Mouse (Mus musculus): ENCODE results near the gene Myo10. TPM values are rescaled to one million over a fixed set of nuclear protein-coding genes. Genes with fewer than 3 reads are reported as not detected.

Myo10 gene
- polyA plus RNA-seq, 1 experiment from 2014 or later = 7.1 TPM

- H3K4me3 ChIP-seq = no peak overlapping the region
- H3K4me1 ChIP-seq = peaks cover 5% of the 10 kb centered on the region; the same call in 1 of the 2 replicates
- H3K27me3 ChIP-seq (replicated peaks) = no peaks in the 10 kb centered on the region
- 73% methylated on average over 5 of the region's 5 CpGs for WGBS (ENCODE audit: insufficient replicate concordance)
- no peak overlapping the region for H3K4me2 ChIP-seq
- 0 out of 2 replicates have a peak, but pooled peaks have one; percentile 18 for ATAC-seq
- H3K9me3 ChIP-seq (replicated peaks) = no peaks in the 10 kb centered on the region
- peak overlapping the region; percentile 26; the same call in 1 of the 2 replicates for H3K27ac ChIP-seq
- no peaks in the 10 kb centered on the region for H3K36me3 ChIP-seq
- no peak overlapping the region for H3K9ac ChIP-seq
Observed at GRCm38 (mm10) chr15:25589916-25590315, 32.4 kb upstream of the Myo10 start.

- WGBS (ENCODE audit: insufficient replicate concordance) = 73% methylated on average over 7 of the region's 7 CpGs
Observed at GRCm38 (mm10) chr15:25590891-25591290, 31.4 kb upstream of the Myo10 start.

GRCm38 (mm10) chr15:25591964-25592363 lies 30.4 kb upstream of the Myo10 start:
- H3K4me2 ChIP-seq = no peak overlapping the region
- H3K27me3 ChIP-seq (replicated peaks) = no peaks in the 10 kb centered on the region
- ATAC-seq = no peak
- no peaks in the 10 kb centered on the region for H3K36me3 ChIP-seq
- H3K27ac ChIP-seq = no peak overlapping the region
- no peak overlapping the region for H3K9ac ChIP-seq
- no peaks in the 10 kb centered on the region for H3K9me3 ChIP-seq (replicated peaks)
- peaks cover 5% of the 10 kb centered on the region; the same call in 1 of the 2 replicates for H3K4me1 ChIP-seq
- 47% methylated on average over 4 of the region's 4 CpGs for WGBS (ENCODE audit: insufficient replicate concordance)
- no peak overlapping the region for H3K4me3 ChIP-seq

More at GRCm38 (mm10) chr15:25590891-25591290, 31.4 kb upstream of the Myo10 start:
- Histone ChIP-seq H3K9me3 (replicated peaks) (no peaks in the 10 kb centered on the region), H3K36me3 (no peaks in the 10 kb centered on the region), H3K27ac (no peak overlapping the region), H3K4me1 (peaks cover 5% of the 10 kb centered on the region; the same call in 1 of the 2 replicates), H3K4me3 (no peak overlapping the region), H3K4me2 (no peak overlapping the region), H3K27me3 (replicated peaks) (no peaks in the 10 kb centered on the region), H3K9ac (no peak overlapping the region)
- no peak for ATAC-seq

DNA sequence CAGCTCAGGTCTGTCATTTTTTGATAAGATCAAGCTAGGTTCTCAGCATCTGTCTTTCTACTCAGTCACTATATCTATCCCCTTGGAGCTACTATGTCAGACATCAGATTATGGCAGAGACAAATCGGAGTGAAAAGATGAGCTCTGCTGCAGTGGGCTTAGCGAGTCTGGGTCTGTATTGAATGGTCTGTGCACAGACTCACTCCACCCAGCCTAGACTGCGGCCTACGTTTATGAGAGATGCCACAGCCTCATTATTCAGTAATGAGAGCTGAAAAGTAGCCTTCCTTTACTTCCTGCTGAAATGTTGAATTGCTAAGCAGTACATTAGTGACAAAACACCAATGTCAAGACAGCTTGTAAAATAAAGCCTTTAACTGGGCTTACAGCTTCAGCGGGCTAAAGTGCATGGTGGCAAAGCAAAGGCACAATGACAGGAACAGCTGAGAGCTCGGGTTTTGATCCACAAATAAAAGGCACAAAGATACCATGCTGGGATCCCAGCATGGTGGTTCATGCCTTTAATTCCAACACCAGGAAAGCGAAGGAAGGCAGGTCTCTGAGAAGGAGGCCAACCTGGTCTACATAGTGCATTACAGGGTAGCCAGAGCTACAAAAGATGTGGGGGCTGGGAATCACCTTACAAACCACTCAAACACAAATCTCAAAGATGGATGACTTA lies 28.7 kb upstream of the Myo10 start:
- no peak for ATAC-seq
- WGBS (ENCODE audit: insufficient replicate concordance) = 73% methylated on average over 7 of the region's 7 CpGs
- no peaks in the 10 kb centered on the region for H3K27me3 ChIP-seq (replicated peaks)
- no peaks in the 10 kb centered on the region for H3K36me3 ChIP-seq
- H3K9ac ChIP-seq = no peak overlapping the region
- no peak overlapping the region for H3K4me3 ChIP-seq
- no peak overlapping the region for H3K4me2 ChIP-seq
- no peaks in the 10 kb centered on the region for H3K9me3 ChIP-seq (replicated peaks)
- peaks cover 5% of the 10 kb centered on the region; the same call in 1 of the 2 replicates for H3K4me1 ChIP-seq
- H3K27ac ChIP-seq = no peak overlapping the region

- Histone ChIP-seq H3K4me1 (no peaks in the 10 kb centered on the region), H3K36me3 (no peaks in the 10 kb centered on the region), H3K4me3 (no peak overlapping the region), H3K27me3 (replicated peaks) (no peaks in the 10 kb centered on the region; the same call in 1 of the 2 replicates), H3K27ac (no peak overlapping the region), H3K4me2 (no peak overlapping the region), H3K9me3 (replicated peaks) (no peaks in the 10 kb centered on the region), H3K9ac (no peak overlapping the region)
- no peak for ATAC-seq
- 73% methylated on average over 5 of the region's 5 CpGs for WGBS (ENCODE audit: insufficient replicate concordance)
Observed at GRCm38 (mm10) chr15:25598313-25598712, 24.0 kb upstream of the Myo10 start.

GRCm38 (mm10) chr15:25602306-25602705 lies 20.0 kb upstream of the Myo10 start:
- Histone ChIP-seq H3K27me3 (replicated peaks) (no peaks in the 10 kb centered on the region; the same call in 1 of the 2 replicates), H3K4me1 (peaks cover 6% of the 10 kb centered on the region; the same call in 1 of the 2 replicates)
- no peak for ATAC-seq

DNA sequence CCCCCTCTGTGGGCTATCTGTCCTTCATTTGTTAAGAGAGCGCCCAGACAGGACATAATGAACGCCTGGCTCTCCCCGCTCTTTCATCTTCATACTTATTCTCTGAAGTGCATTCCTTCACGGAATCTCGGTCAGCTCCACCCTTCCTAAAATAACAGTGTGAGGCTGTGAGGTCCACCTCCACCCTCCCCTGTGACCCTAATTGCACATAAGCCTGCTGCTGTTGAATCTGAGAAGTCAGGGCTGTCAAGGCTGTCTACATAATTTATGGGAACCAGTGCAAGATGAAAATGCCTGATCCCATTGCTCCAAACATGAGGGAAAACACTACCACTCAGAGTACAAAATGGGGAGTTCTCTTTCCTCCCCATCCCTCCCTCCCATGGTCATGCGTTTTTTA lies 19.0 kb upstream of the Myo10 start:
- Histone ChIP-seq H3K9ac (no peak overlapping the region), H3K4me2 (no peak overlapping the region), H3K27ac (no peak overlapping the region), H3K4me3 (no peak overlapping the region), H3K36me3 (no peaks in the 10 kb centered on the region), H3K9me3 (replicated peaks) (no peaks in the 10 kb centered on the region), H3K4me1 (peaks cover 16% of the 10 kb centered on the region), H3K27me3 (replicated peaks) (no peaks in the 10 kb centered on the region; the same call in 1 of the 2 replicates)
- ATAC-seq = no peak
- WGBS (ENCODE audit: insufficient replicate concordance) = 64% methylated on average over 6 of the region's 6 CpGs

More at GRCm38 (mm10) chr15:25602306-25602705, 20.0 kb upstream of the Myo10 start:
- Histone ChIP-seq H3K9me3 (replicated peaks) (no peaks in the 10 kb centered on the region), H3K4me3 (no peak overlapping the region), H3K9ac (no peak overlapping the region), H3K4me2 (no peak overlapping the region), H3K36me3 (no peaks in the 10 kb centered on the region), H3K27ac (no peak overlapping the region)
- WGBS (ENCODE audit: insufficient replicate concordance) = 60% methylated on average over 8 of the region's 8 CpGs

DNA sequence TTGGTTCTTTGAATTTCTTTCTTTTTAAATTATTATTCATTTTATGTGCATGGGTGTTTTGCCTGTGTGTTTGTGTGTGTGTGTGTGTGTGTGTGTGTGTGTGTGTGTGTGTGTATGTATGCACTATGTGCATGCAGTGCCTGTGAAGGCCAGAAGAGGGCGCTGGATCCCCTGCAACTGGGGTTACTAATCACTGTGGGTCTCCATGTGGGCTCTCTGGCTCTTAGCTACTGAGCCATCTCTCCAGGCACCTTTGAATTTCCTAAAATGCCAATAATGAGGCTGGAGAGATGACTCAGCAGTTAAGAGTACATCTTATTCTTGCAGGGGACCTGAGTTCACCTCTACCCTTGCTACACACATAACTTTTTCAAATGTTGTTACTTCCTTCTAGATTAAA lies 18.1 kb upstream of the Myo10 start:
- no peak overlapping the region for H3K9ac ChIP-seq
- no peaks in the 10 kb centered on the region for H3K9me3 ChIP-seq (replicated peaks)
- H3K27me3 ChIP-seq (replicated peaks) = no peaks in the 10 kb centered on the region; the same call in 1 of the 2 replicates
- 45% methylated on average over 1 of the region's 1 CpGs for WGBS (ENCODE audit: insufficient replicate concordance)
- ATAC-seq = no peak
- no peak overlapping the region for H3K4me2 ChIP-seq
- peaks cover 26% of the 10 kb centered on the region for H3K4me1 ChIP-seq
- H3K4me3 ChIP-seq = no peak overlapping the region
- no peaks in the 10 kb centered on the region for H3K36me3 ChIP-seq
- no peak overlapping the region for H3K27ac ChIP-seq

DNA sequence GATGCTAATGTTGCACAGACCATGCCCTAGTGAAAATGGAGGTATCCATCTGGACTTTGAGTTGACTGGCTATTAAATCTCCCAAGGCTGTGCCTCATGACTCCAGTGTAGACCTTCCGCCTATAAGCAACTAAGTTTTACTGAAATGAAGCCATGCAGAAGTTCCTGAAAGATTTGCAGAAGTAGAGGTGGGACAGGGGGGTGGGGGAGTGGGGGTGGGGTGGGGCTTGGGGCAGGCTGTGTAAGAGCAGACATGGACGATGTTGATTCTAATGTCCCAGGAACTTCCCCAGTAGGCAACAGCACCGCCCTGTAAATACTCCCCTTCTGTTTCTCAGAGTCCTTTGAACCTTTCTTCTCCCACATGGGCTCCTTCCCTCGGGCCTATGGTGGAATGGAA lies 16.9 kb upstream of the Myo10 start:
- no peaks in the 10 kb centered on the region; the same call in 1 of the 2 replicates for H3K27me3 ChIP-seq (replicated peaks)
- H3K4me1 ChIP-seq = peaks cover 35% of the 10 kb centered on the region
- no peak overlapping the region for H3K4me3 ChIP-seq
- no peak overlapping the region for H3K27ac ChIP-seq
- no peaks in the 10 kb centered on the region for H3K36me3 ChIP-seq
- no peak for ATAC-seq
- no peaks in the 10 kb centered on the region for H3K9me3 ChIP-seq (replicated peaks)
- 41% methylated on average over 4 of the region's 4 CpGs for whole genome bisulfite sequencing (ENCODE audit: insufficient replicate concordance)
- no peak overlapping the region for H3K4me2 ChIP-seq
- H3K9ac ChIP-seq = no peak overlapping the region

DNA sequence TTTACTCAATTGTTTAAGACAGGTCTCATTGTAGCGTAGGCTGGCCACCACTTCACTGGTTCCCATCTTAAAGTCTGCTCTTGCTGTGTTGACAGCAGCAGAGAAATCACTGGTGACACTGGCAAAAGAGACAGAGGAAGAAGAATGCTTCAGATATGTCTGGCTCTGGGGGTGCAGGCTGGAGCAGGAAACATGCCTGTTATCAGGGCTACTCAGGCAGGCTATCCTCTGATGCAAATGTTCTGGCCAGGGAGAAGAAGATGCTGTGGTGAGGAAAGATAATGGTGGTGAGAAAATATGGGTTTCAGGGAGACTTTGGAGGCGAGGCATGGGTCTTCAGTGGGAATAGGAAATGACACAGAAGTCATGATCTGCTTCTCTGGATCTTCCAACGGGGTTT lies 13.6 kb upstream of the Myo10 start:
- no peak overlapping the region for H3K4me3 ChIP-seq
- peak overlapping the region; percentile 7; the same call in 1 of the 2 replicates for H3K9ac ChIP-seq
- ATAC-seq = peak; percentile 88
- peaks cover 41% of the 10 kb centered on the region for H3K4me1 ChIP-seq
- WGBS (ENCODE audit: insufficient replicate concordance) = 7% methylated on average over 3 of the region's 3 CpGs
- H3K9me3 ChIP-seq (replicated peaks) = no peaks in the 10 kb centered on the region
- H3K27ac ChIP-seq = peak overlapping the region; percentile 20; the same call in 1 of the 2 replicates
- H3K4me2 ChIP-seq = peak overlapping the region; percentile 58
- no peaks in the 10 kb centered on the region for H3K36me3 ChIP-seq
- H3K27me3 ChIP-seq (replicated peaks) = peaks cover 9% of the 10 kb centered on the region; the same call in 1 of the 2 replicates

- Histone ChIP-seq H3K27me3 (replicated peaks) (peaks cover 9% of the 10 kb centered on the region; the same call in 1 of the 2 replicates), H3K4me2 (peak overlapping the region; percentile 58), H3K9me3 (replicated peaks) (no peaks in the 10 kb centered on the region), H3K9ac (no peak overlapping the region), H3K36me3 (no peaks in the 10 kb centered on the region), H3K4me3 (no peak overlapping the region), H3K4me1 (peaks cover 41% of the 10 kb centered on the region), H3K27ac (peak overlapping the region; percentile 17; the same call in 1 of the 2 replicates)
- WGBS (ENCODE audit: insufficient replicate concordance) = 4% methylated on average over 10 of the region's 10 CpGs
- ATAC-seq = peak; percentile 71
Observed at GRCm38 (mm10) chr15:25609253-25609652, 13.1 kb upstream of the Myo10 start.

DNA sequence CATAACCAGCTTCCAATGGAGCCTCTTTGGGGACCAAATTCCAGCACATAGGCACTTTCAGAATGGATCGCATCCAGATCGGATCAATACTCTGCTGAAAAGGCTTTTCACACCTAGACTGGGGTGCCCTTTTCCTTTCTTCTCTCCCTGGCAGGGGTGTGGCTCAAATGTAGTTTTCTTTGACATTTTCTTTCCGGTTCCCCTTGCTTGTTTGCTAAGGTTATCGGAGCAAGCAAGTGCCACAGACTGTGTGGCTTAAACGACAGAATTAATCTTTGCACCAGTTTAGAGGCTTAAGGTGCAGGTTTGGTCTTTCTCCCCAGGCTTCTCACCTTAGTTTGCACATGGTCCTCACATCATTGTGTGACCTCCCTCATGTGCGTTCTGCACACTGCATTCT lies 11.1 kb upstream of the Myo10 start:
- Histone ChIP-seq H3K9ac (no peak overlapping the region), H3K27me3 (replicated peaks) (peaks cover 9% of the 10 kb centered on the region; the same call in 1 of the 2 replicates), H3K4me1 (peaks cover 41% of the 10 kb centered on the region), H3K4me2 (no peak overlapping the region), H3K27ac (no peak overlapping the region), H3K36me3 (no peaks in the 10 kb centered on the region), H3K4me3 (no peak overlapping the region), H3K9me3 (replicated peaks) (no peaks in the 10 kb centered on the region)
- WGBS (ENCODE audit: insufficient replicate concordance) = 50% methylated on average over 6 of the region's 6 CpGs
- ATAC-seq = no peak
